Mouse (Mus musculus) forebrain, embryonic 12.5 days (tissue): ENCODE results near the gene 9330159F19Rik. TPM values are rescaled to one million over a fixed set of nuclear protein-coding genes. Genes with fewer than 3 reads are reported as not detected.

Experiments
- ATAC-seq: fragments of 200-750 bp; cut with Nextera tagmentation; 2 replicates; pipeline ENCODE4 v1.8.0; 2017; ENCODE audit warnings: moderate TSS enrichment; ENCODE audit not compliant: low FRiP score
- H3K27ac ChIP-seq: fragments of 300-500 bp; sonication (generic); 2 replicates; pipeline ENCODE4 v1.5.1; 2016; ENCODE audit warnings: mild to moderate bottlenecking
- H3K27me3 ChIP-seq: fragments of 300-500 bp; sonication (generic); 2 replicates; pipeline ENCODE4 v1.6.1; 2016; ENCODE audit warnings: mild to moderate bottlenecking
- H3K36me3 ChIP-seq: fragments of 300-500 bp; sonication (generic); replicated peaks from 2 replicates; pipeline ENCODE4 v1.6.1; 2016; ENCODE audit warnings: mild to moderate bottlenecking
- H3K4me1 ChIP-seq: fragments of 300-500 bp; sonication (generic); 2 replicates; pipeline ENCODE4 v1.6.1; 2016
- H3K4me2 ChIP-seq: fragments of 300-500 bp; sonication (generic); 2 replicates; pipeline ENCODE4 v1.6.1; 2016; ENCODE audit warnings: mild to moderate bottlenecking, moderate library complexity
- H3K4me3 ChIP-seq: fragments of 300-500 bp; sonication (generic); replicated peaks from 2 replicates; pipeline ENCODE4 v1.5.1; 2016; ENCODE audit warnings: mild to moderate bottlenecking
- H3K9ac ChIP-seq: fragments of 300-500 bp; sonication (generic); 2 replicates; pipeline ENCODE4 v1.6.1; 2016; ENCODE audit warnings: mild to moderate bottlenecking
- H3K9me3 ChIP-seq: fragments of 300-500 bp; sonication (generic); 2 replicates; pipeline ENCODE4 v1.6.1; 2016
- WGBS: fragments of 180-500 bp; shearing (Covaris S2); methylation state at CpG from one replicate; pipeline ENCODE4 v1.1.7; 2016; 5-methylcytosine and 5-hydroxymethylcytosine counted together
- polyA plus RNA-seq: library from polyadenylated mRNA; unstranded; fragments of >200 nt; fragmentation: Nextera tagmentation; extraction: Ambion mirVana; gene quantifications from 2 replicates; pipeline ENCODE4 v1.2.1, GENCODE M21; 2016

The 9330159F19Rik gene
- 14.8 and 15.4 TPM in 2 replicates for polyA plus RNA-seq

DNA sequence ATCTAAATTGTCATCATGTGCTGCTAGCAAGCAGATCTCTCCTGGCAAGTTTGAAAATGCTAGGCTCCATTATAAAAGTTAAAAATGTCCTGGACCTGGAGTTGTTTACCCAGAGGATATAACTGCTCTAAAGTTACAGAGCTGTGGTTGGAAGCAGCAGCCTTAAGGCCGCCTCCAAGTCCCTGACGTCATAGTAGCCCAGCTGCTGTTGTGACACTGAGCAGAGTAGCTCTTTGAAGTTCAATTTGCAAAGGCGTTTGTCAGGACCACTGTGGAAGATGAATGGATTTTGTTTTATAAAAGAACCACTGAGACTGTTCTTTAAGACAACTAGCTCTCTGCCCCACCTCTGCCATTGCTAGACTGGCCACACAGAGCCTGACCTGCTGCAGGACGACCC is at the start of gene 9330159F19Rik:
9330159F19Rik (plus strand) TSS at position 154 of the 400 bp plus-strand sequence.
- Histone ChIP-seq H3K4me1 (peaks cover 22% of the 10 kb centered on the region), H3K27ac (peak within 1 kb of the TSS; percentile 67; the same call in 1 of the 2 replicates), H3K4me2 (peak within 1 kb of the TSS; percentile 1; the same call in 1 of the 2 replicates), H3K4me3 (no peak within 1 kb of the TSS), H3K9me3 (no peaks in the 10 kb centered on the region), H3K27me3 (no peaks in the 10 kb centered on the region), H3K36me3 (no peaks in the 10 kb centered on the region; the same call in 1 of the 2 replicates), H3K9ac (no peak within 1 kb of the TSS)
- WGBS, result 5% methylated on average over 4 of the region's 4 CpGs
- peak; percentile 90 for ATAC-seq

DNA sequence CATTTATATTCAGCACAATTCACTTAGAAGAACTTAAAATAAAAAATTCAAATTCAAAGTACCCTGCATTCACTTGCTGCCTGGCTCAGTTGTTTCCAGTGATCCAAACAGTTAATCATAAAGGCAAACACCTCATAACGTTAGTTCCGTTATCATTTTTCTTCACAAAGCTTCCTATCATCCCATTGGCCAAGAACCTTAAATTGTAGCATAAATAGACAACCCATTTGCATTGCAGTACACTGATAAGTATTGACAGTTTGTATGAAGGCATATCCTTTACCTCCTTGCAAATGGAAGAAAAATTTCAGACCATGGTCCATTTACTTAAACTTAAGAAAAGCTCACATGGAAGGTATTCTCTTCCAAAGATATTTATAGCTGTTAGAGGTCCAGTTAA is 49.7 kb upstream of the 9330159F19Rik start:
- no peaks in the 10 kb centered on the region for H3K9me3 ChIP-seq
- no peaks in the 10 kb centered on the region for H3K27me3 ChIP-seq
- peaks cover 46% of the 10 kb centered on the region for H3K36me3 ChIP-seq
- H3K9ac ChIP-seq, result no peak overlapping the region
- ATAC-seq, result no peak
- no peaks in the 10 kb centered on the region for H3K4me1 ChIP-seq
- WGBS, result 90% methylated on average over 2 of the region's 2 CpGs
- no peak overlapping the region for H3K4me2 ChIP-seq
- H3K27ac ChIP-seq, result no peak overlapping the region
- no peak overlapping the region for H3K4me3 ChIP-seq

GRCm38 (mm10) chr10:29173778-29174177 is 37.6 kb upstream of the 9330159F19Rik start:
- H3K27ac ChIP-seq, result no peak overlapping the region
- no peaks in the 10 kb centered on the region for H3K27me3 ChIP-seq
- H3K4me3 ChIP-seq, result no peak overlapping the region
- H3K4me2 ChIP-seq, result no peak overlapping the region
- peaks cover 42% of the 10 kb centered on the region for H3K36me3 ChIP-seq
- no peaks in the 10 kb centered on the region for H3K4me1 ChIP-seq
- no peak for ATAC-seq
- peaks cover 4% of the 10 kb centered on the region for H3K9me3 ChIP-seq
- no peak overlapping the region for H3K9ac ChIP-seq
- WGBS, result 85% methylated on average over 2 of the region's 2 CpGs

DNA sequence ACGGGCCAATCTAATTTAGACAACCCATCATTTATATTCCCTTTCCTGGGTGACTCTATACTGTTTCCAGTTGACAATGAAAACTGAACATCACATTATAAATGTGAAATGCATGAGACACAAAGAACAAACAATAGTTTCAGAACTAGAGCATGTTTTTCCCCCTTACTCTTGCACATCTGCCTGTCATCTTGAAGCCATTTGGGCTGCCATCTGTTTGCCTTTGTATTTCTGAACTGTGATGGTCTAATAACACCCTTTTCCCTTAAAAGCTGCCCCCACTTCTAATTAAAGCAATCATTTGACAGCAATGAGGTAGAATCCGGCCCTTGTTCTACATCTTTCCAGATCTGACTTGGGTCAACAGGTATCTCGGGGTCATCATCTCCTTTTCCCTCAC is 35.8 kb upstream of the 9330159F19Rik start:
- Histone ChIP-seq H3K9ac (no peak overlapping the region), H3K36me3 (peaks cover 40% of the 10 kb centered on the region), H3K9me3 (peaks cover 4% of the 10 kb centered on the region), H3K4me3 (no peak overlapping the region), H3K27ac (no peak overlapping the region), H3K27me3 (no peaks in the 10 kb centered on the region), H3K4me1 (no peaks in the 10 kb centered on the region), H3K4me2 (no peak overlapping the region)
- no peak for ATAC-seq
- WGBS, result 83% methylated on average over 3 of the region's 3 CpGs

GRCm38 (mm10) chr10:29176881-29177280 is 34.5 kb upstream of the 9330159F19Rik start:
- no peak overlapping the region for H3K9ac ChIP-seq
- no peak overlapping the region for H3K4me3 ChIP-seq
- no peak; the same call in 1 of the 2 replicates for ATAC-seq
- H3K36me3 ChIP-seq, result peaks cover 39% of the 10 kb centered on the region
- H3K9me3 ChIP-seq, result no peaks in the 10 kb centered on the region
- no peaks in the 10 kb centered on the region for H3K27me3 ChIP-seq
- 62% methylated on average over 4 of the region's 4 CpGs for WGBS
- no peak overlapping the region for H3K4me2 ChIP-seq
- no peak overlapping the region for H3K27ac ChIP-seq
- H3K4me1 ChIP-seq, result no peaks in the 10 kb centered on the region; the same call in 1 of the 2 replicates

DNA sequence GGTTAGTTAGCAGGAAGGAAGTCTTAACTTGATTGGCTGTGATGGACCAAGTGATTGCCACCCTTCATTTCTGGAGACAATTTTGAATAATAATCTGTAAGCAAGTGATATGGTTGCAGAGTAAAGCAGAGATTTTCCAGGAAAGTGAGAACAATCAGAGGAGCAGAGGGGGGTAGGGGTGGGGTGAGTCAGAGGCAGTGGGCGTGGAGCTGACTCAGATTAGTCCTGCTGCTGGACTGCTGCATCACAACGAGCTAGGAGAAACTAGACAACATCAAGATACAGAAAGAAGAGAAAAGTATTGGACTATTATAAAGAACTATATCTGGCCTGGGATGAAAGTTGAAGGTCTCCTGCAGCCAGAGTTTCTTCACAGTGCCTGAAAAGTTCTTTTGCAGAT is 33.4 kb upstream of the 9330159F19Rik start:
- 25% methylated on average over 2 of the region's 2 CpGs for WGBS
- ATAC-seq, result no peak
- Histone ChIP-seq H3K4me2 (no peak overlapping the region), H3K4me3 (no peak overlapping the region), H3K27me3 (no peaks in the 10 kb centered on the region), H3K4me1 (no peaks in the 10 kb centered on the region; the same call in 1 of the 2 replicates), H3K36me3 (peaks cover 39% of the 10 kb centered on the region), H3K27ac (no peak overlapping the region), H3K9me3 (no peaks in the 10 kb centered on the region), H3K9ac (no peak overlapping the region)

DNA sequence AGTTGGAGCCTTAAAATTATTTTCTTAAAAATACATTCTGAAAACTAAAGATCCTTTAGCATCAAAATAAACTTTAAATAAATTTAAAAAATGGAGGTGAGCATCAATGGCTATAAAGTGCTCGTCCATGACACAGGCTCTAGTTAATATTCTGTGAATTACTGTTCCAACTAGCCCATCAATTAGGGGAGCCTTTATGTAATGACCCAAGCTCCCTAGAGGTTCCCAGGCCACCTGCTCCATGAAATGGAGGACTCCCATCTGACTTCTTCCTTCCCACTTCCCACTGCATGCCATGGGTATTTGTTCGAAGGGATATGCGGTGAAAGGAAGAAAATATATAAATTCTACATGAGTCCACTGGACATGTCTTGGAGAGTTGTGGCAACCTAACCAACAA is 31.2 kb upstream of the 9330159F19Rik start:
- no peaks in the 10 kb centered on the region for H3K9me3 ChIP-seq
- no peak overlapping the region for H3K27ac ChIP-seq
- 91% methylated on average over 3 of the region's 3 CpGs for WGBS
- H3K4me3 ChIP-seq, result no peak overlapping the region
- no peak overlapping the region for H3K4me2 ChIP-seq
- ATAC-seq, result no peak
- no peaks in the 10 kb centered on the region for H3K27me3 ChIP-seq
- no peak overlapping the region for H3K9ac ChIP-seq
- no peaks in the 10 kb centered on the region; the same call in 1 of the 2 replicates for H3K4me1 ChIP-seq
- H3K36me3 ChIP-seq, result peaks cover 31% of the 10 kb centered on the region

DNA sequence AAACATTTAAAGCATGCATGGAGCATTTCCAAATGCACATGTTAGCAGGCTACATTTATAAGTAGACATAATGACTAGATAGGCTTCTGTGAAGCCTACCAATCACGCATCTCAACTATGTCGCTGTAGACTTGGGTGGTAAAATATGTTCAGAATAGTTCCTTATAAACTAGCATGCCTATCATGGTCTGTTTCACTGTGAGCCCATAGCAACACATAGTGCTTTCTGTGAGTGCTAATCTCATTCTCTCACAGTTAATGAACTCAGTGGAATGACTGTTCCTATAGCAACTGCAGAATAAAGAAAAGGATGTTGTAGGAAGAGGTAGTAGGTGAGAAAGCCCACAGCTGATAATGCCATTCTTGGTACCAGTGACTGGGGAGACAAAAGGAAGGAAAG is 30.4 kb upstream of the 9330159F19Rik start:
- Histone ChIP-seq H3K4me1 (no peaks in the 10 kb centered on the region; the same call in 1 of the 2 replicates), H3K4me2 (no peak overlapping the region), H3K27me3 (no peaks in the 10 kb centered on the region), H3K4me3 (no peak overlapping the region), H3K27ac (no peak overlapping the region), H3K9ac (no peak overlapping the region), H3K9me3 (no peaks in the 10 kb centered on the region), H3K36me3 (peaks cover 26% of the 10 kb centered on the region)
- 0 out of 2 replicates have a peak, but pooled peaks have one; percentile 41 for ATAC-seq
- 59% methylated on average over 2 of the region's 2 CpGs for WGBS

- Histone ChIP-seq H3K9me3 (peaks cover 4% of the 10 kb centered on the region; the same call in 1 of the 2 replicates), H3K4me1 (no peaks in the 10 kb centered on the region), H3K4me3 (no peak overlapping the region), H3K36me3 (peaks cover 41% of the 10 kb centered on the region), H3K27me3 (no peaks in the 10 kb centered on the region), H3K27ac (no peak overlapping the region), H3K4me2 (no peak overlapping the region), H3K9ac (no peak overlapping the region)
- ATAC-seq, result no peak
Observed at GRCm38 (mm10) chr10:29193769-29194168, 17.6 kb upstream of the 9330159F19Rik start.

GRCm38 (mm10) chr10:29196811-29197210 is 14.6 kb upstream of the 9330159F19Rik start:
- Histone ChIP-seq H3K9me3 (peaks cover 4% of the 10 kb centered on the region; the same call in 1 of the 2 replicates), H3K27ac (no peak overlapping the region), H3K27me3 (no peaks in the 10 kb centered on the region), H3K9ac (no peak overlapping the region), H3K36me3 (peaks cover 62% of the 10 kb centered on the region), H3K4me2 (no peak overlapping the region), H3K4me3 (no peak overlapping the region), H3K4me1 (no peaks in the 10 kb centered on the region)
- WGBS, result 96% methylated on average over 33 of the region's 33 CpGs
- peak; percentile 39; the same call in 1 of the 2 replicates for ATAC-seq

- no peak within 1 kb of the TSS for H3K27ac ChIP-seq
- H3K9me3 ChIP-seq, result peaks cover 4% of the 10 kb centered on the region; the same call in 1 of the 2 replicates
- peaks cover 62% of the 10 kb centered on the region for H3K36me3 ChIP-seq
- no peak within 1 kb of the TSS for H3K4me3 ChIP-seq
- ATAC-seq, result no peak
- H3K4me1 ChIP-seq, result no peaks in the 10 kb centered on the region
- WGBS, result 93% methylated on average over 7 of the region's 7 CpGs
- no peak within 1 kb of the TSS for H3K4me2 ChIP-seq
- no peaks in the 10 kb centered on the region for H3K27me3 ChIP-seq
- H3K9ac ChIP-seq, result no peak within 1 kb of the TSS
Observed at GRCm38 (mm10) chr10:29198642-29199041, 12.8 kb upstream of the 9330159F19Rik start, which contains the start of gene Gm49353. Gene Gm49353, plus strand, starts transcription at chr10:29198954.

- H3K4me2 ChIP-seq, result no peak overlapping the region
- H3K36me3 ChIP-seq, result peaks cover 57% of the 10 kb centered on the region
- H3K9ac ChIP-seq, result no peak overlapping the region
- H3K4me3 ChIP-seq, result no peak overlapping the region
- WGBS, result 79% methylated on average over 3 of the region's 3 CpGs
- H3K27ac ChIP-seq, result no peak overlapping the region
- no peak for ATAC-seq
- no peaks in the 10 kb centered on the region for H3K4me1 ChIP-seq
- no peaks in the 10 kb centered on the region for H3K27me3 ChIP-seq
- peaks cover 4% of the 10 kb centered on the region; the same call in 1 of the 2 replicates for H3K9me3 ChIP-seq
Observed at GRCm38 (mm10) chr10:29199835-29200234, 11.6 kb upstream of the 9330159F19Rik start.

- Histone ChIP-seq H3K36me3 (peaks cover 54% of the 10 kb centered on the region), H3K4me2 (no peak overlapping the region), H3K9ac (no peak overlapping the region), H3K9me3 (peaks cover 4% of the 10 kb centered on the region; the same call in 1 of the 2 replicates), H3K4me3 (no peak overlapping the region), H3K27ac (no peak overlapping the region), H3K4me1 (no peaks in the 10 kb centered on the region), H3K27me3 (no peaks in the 10 kb centered on the region)
- no peak for ATAC-seq
- WGBS, result 88% methylated on average over 1 of the region's 1 CpGs
Observed at GRCm38 (mm10) chr10:29200609-29201008, 10.8 kb upstream of the 9330159F19Rik start.
